Mouse (Mus musculus) forebrain, embryonic 16.5 days (tissue): ENCODE measurements at regions not wholly inside any gene's neighbourhood (a gene's known extent, or its start where the extent isn't known, plus 50 kb on each side); places are given as distances from the start of the nearest gene placed in this dataset. TPM values are rescaled to one million over a fixed set of nuclear protein-coding genes. Genes with fewer than 3 reads are reported as not detected.

ENCODE experiments used
- microRNA-seq: library from miRNA; unstranded; fragments of <30 nt; microRNA quantifications from one replicate; pipeline ENCODE4, GENCODE M21; 2017

Small RNA genes in the stretch of these regions (microRNA-seq; reads per million reads assigned to microRNA genes)
- not detected for gene Gm27847
